Mouse (Mus musculus): ENCODE measurements around the gene Serpina1f.

The Serpina1f gene

DNA sequence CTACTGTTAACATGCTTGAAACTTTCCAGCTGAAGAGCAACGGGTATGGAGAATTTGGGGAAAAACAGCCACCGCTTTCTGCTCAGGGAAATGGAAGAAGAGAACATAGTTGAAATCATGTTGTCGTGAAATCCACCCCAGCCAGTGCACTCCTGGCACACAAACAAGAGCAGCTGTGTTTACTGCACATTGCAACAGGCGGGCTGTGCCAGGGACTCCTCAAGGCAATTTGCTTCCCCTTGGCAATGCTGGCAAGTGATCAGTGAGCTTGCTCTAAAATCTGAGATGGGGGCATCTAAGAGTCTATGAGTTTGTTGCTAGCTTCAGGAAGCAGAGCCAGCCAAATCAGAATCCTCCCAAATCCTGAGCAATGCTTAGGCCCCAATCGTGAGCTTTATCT, 25.0 kb downstream of the Serpina1f start:
- TF ChIP-seq GATA4 (IDR thresholded peaks at IDR 0.05; ENCODE audit: insufficient replicate concordance, low read length), result no peak

DNA sequence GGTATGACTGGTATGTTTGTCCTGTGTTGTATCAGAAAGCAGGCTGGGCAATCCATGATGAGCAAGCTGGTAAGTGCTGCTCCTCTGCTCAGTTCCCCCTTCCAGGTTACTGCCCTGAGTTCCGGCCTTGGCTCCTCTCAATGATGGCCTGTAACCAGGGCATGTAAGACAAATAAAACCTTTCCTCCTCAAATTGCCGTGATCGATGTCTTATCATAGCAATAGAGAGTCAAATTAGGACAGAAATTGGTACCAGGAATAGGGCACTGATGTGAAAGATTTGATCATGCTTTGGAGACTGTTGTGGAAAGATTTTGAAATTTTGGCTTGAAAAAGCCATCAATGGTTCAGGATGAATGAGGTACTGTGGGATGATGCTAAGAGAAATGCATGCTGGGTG, 30.0 kb downstream of the Serpina1f start:
- peak; percentile 69; the same call in 1 of the 2 replicates for TF ChIP-seq GATA4 (IDR thresholded peaks at IDR 0.05; ENCODE audit: insufficient replicate concordance, low read length)

DNA sequence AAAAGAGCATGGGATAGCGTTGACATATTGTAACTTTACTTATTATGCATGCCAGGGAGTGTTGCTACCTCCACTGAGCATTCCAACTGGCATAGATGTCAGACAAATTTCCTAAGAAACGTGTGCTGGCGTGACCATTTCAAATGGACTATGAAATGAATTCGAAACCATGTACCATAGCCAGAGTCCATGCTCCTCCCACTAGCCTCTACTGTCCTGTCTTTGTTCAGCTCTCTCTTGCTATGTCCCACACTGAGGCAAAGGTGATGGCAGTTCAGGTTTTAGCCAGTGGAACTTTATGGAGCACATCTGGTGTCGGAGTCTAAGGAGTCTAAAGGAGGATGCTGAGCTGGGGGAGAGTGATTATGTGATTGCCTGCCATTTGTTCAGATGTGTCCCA, 35.3 kb downstream of the Serpina1f start:
- no peak for TF ChIP-seq GATA4 (IDR thresholded peaks at IDR 0.05; ENCODE audit: insufficient replicate concordance, low read length)

DNA sequence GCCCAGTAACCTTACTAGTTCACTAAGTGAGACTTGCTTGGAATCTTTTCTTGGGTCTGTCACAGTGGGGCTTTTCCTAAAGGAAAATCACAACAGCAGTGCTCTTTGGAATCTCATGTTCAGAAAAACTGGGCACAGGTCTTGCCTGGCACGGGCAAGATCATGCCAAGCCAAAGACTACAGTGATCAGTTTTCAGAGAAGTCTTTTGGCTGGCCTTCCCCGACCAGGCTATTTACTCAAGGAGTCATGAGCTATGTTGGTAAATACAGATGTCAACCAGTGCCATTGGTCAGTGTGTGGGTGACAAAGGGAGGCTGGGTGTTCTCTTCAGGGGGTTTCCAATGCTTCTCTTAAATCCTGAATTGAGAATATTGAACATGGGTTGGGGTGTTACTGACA, 36.2 kb downstream of the Serpina1f start:
- no peak for TF ChIP-seq GATA4 (IDR thresholded peaks at IDR 0.05; ENCODE audit: insufficient replicate concordance, low read length)

DNA sequence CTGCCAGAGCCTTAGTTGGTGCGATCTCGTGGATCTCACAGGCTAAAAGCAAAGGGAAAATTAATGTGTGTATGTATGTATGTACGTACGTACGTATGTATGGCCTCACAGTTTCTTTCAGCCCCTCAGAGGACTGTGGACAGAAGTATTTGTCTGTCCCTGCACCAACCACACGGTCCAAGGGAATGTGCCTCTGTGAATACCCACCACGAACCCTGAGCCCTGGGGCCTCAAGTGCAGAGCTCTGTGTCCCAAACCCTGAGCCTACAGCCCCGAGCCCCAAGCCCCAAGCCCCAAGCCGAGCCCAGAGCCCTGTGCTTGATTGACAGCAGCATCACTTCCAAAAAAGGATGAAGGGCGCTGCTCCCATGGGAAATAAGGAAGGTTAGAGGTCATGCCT, 37.3 kb downstream of the Serpina1f start:
- TF ChIP-seq GATA4 (IDR thresholded peaks at IDR 0.05; ENCODE audit: insufficient replicate concordance, low read length), result no peak

DNA sequence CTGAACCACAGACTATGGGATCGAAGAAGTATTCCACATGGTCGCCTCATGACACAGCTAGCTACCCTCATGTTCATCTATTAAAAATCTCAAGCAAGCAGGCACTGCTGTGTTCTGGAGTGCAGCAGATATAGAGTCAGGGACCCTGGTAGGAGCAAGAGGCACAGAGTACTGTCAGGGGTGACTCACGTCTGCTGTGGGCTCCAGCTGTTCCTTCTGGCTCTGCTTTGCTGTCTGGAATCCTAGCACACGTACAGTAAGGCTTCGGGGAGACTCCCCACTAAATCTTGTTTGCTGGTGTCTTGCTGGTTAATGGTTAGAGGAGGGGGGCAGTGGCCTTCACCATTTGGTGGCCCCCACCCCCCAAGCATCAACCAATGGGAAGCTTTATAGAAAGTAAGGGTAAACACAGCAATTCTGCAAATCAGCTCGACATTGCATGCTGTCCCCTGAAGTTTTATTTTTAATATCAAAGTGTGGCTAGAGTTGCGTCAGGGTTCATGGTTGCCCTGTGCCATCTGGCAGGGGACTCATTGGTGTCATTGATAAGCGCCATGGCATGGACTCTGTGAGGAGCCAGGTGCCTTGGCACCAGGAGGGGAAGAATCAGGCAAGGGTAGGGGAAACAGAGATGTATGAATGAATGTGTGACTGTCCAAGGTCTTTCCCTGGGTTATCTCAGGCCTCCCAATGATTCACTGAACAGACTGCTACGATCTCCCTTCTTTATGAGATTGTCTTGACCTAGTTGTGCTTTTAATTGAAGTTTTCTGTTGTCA, 38.3 kb downstream of the Serpina1f start, which contains the start of gene Serpina6:
TSS of gene Serpina6 (minus strand) at position 365 of the 779 bp plus-strand sequence.
- TF ChIP-seq GATA4 (IDR thresholded peaks at IDR 0.05; ENCODE audit: insufficient replicate concordance, low read length), result peak; percentile 86; the same call in 1 of the 2 replicates

DNA sequence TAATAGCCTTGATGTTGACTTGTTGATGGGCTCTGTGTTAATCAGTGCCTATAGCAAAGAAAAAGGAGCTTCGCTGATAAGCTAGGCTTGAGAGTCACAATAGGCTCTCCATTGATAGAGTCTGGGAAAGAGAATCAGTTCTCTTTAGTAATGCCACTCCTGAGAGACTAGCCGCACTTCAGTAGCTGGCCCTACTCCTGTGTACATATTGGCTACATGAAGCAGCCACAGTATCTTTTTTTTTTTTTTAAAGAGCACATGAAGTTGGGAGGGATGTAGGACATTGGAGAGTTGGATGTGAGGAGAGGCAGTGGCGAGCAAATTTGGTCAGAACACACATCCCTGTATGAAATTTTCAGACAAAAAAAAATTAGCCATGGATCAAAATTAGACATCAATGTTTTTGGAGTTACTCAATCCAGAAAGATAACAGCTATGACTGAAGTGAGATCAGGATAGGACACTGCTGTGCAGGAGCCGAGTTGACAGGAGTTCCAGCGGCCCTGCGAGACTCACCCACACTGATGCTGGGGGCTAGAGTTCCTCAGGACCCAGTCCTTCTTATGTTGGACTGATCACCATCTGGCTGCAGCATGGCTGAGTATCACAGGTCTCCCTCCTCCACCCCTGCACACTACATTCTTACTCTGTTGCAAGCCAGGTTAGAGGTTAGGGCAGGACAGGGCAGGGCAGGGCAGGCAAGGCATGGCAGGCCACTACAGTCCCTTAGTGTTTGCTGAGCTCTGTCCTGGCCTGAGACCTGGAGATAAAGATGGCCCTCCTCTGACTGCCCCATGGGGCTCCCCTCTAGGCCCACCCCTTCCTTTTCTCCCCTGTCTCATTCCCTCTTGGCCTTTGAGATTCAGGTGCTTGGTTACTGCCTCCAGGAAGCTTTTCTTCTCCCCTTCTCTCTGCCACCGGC, 39.9 kb downstream of the Serpina1f start:
- peak; percentile 69 for TF ChIP-seq GATA4 (IDR thresholded peaks at IDR 0.05; ENCODE audit: insufficient replicate concordance, low read length)

DNA sequence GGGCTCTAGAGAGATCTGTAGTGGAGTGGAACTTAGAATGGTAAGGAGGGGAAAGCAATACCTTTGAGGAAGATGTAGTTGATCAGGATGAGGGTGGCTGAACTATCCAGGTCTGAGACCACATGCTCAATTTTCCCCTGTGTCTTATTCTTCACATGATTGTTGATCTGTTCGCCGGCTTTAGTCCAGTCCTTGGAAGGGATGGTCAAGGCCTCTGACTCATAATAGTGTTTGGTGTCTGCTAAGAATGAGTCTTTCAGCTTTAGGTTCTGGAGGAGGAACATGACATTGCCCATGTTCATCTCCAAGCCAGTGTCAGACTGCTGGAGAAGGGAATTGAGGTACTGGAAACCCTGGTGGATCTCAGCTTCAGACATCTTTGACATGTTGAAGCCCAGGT, 41.5 kb downstream of the Serpina1f start:
- TF ChIP-seq GATA4 (IDR thresholded peaks at IDR 0.05; ENCODE audit: insufficient replicate concordance, low read length), result no peak

DNA sequence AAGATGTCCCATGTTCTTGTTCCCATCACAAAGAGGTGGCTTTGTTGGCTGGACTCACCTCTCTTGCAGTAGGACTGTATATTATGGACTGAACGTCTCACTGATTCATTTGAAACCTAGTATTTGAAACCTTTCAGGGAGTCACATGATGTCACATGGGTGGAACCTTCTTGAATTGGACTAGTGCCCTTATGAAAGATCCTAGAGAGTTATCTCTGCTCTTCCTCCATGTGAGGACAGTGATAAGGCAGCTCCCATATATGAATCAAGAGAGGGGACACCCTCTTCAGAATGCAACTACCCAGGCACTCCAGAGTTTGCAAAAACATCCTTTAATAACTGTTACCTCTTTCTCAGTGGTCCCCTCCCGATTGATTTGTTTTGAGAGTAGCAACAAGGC, 49.0 kb downstream of the Serpina1f start:
- TF ChIP-seq GATA4 (IDR thresholded peaks at IDR 0.05; ENCODE audit: insufficient replicate concordance, low read length), result no peak

DNA sequence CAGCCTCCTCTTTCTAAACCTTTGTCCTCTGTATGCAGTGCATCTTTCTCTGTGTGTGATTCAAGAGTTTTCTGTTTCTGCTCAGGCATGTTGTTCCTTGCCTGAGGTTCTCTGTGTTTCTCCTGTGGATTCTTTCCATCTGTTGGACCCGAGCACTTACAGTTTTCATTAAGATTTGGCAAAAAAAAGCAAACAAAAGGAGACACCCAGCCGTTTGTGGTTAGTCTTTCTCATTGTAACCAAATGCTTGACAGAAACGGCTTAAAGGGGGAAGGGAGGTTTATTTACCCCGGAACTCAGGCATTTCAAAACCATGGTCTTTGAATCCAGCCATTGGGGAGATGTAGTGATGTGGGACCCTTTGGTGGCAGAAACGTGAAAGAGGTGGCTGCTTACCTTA, 50.7 kb downstream of the Serpina1f start:
- no peak for TF ChIP-seq GATA4 (IDR thresholded peaks at IDR 0.05; ENCODE audit: insufficient replicate concordance, low read length)

DNA sequence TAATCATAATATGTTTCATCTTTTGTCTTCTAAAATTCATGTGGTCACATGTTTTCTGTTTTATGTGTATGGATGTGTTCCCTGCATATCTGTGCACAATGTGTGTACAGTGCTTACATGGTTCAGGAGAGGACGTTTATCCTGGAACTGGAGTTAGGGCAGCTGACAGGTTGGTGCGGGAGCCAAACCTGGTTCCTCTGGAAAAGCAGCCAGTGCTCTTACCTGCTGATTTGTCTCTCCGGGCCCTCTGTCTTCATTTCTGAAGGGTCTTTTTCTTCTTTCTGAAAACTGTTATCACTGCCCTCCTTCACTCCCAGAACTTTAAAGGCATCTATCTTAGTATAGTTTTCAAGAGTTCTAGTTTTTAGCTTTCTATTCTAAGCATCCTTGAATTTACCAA, 51.5 kb downstream of the Serpina1f start:
- no peak for TF ChIP-seq GATA4 (IDR thresholded peaks at IDR 0.05; ENCODE audit: insufficient replicate concordance, low read length)

DNA sequence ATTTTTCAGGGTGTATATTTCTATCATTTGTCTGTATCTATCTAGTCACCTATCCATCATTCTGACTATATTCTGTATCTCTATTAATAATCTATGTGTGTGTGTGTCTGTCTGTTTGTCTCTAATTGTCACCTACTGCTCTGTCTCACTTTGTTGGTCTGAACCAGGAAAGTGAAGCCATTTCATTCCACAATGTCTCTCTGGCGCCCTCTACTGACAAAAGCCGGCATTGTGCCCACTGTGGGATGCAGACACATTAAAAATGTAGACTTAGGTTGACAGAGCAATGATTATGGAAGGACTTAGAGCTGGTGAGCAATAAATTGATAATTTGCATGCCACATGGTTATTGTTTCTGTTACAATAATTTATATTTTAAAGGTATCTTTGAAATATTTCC, 52.0 kb downstream of the Serpina1f start:
- no peak for TF ChIP-seq GATA4 (IDR thresholded peaks at IDR 0.05; ENCODE audit: insufficient replicate concordance, low read length)
